Mouse (Mus musculus) ovary, postnatal 14 days (tissue): ENCODE data around the gene Rtp4.

Experiments
- DNase-seq: peaks from one replicate; pipeline ENCODE4 v3.0.0; 2022; ENCODE audit warnings: low spot score

Gene Rtp4

DNA sequence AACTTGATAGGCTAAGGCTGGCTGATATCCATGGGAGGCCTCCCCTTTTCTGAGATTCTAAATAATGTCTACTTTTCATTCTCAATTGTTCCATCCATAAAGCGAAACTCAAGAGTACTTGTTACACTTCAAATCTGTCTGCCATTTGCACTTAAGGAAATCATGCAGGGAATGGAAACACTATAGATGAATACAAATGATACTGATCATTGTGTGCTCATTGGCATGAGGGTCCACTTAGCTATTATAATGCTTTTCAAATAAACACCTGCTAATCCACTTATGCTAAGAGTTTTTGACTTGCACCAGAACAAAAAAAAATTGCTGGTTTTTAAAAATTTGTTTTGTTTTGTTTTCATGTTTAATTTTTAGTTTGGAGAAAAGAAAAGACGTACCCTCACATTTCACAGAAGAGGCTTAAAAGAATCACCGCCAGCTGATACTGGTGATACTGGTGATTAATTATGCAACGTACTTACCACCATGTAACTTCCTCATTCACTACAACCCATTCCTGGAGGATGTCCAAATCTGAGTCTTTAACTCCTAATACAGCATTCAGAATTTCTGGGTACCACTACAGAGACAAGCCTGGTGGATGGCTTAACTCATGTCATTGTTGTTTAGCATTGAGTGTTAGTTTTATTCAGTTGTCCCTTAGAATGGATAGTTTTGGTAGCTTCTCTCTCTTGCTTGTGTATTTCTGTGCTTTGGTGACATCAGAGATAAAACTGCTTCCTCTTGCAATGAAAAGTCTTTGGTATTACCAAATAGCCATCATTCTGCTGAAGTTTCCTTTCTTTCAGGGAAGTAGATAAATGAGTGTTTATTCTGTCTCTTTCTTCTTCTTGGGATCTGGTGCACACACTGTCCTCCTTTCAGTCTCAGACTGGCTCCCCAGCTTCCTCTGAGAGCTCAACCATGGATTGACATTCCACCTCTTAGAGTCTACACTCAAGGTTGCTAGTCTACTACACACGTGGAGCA lies 71.3 kb downstream of the Rtp4 start:
- no peak for DNase-seq

DNA sequence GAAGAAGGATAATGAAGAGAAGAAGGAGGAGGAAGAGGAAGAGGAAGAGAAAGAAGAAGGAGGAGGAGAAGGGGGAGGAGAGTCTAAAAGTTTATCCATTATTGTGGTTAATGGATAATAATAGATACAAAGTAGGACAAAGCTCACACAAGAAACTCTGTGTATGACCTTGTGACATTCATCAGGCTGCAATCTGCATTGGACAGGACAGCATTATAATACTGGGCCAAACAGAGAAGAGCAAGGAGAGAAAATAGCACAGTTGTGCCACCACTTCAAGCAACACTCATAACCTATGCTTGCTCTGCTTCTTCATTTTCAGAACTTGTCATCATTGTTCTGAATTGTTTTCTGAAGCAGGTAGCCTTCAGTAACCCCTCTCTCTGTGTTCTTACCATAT lies 72.4 kb downstream of the Rtp4 start:
- no peak for DNase-seq

DNA sequence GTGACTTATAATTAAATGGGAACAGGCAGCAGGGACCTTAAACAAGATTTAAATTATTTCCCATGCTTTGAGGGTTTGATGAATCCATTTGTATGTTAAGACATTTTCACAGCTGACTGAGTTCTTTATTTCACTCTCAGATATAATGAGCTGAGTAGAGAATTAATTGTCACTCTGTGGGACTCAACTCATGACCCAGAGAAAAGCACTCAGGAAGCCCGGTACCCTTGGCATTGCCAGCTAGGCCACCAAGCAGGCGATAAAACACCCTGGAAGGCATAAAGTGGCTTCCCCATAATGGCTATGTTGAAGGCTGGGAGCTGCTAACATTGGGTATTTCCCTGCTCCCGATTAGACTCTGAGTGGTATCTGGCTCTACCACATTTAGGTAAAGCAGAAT lies 76.6 kb downstream of the Rtp4 start:
- no peak for DNase-seq

DNA sequence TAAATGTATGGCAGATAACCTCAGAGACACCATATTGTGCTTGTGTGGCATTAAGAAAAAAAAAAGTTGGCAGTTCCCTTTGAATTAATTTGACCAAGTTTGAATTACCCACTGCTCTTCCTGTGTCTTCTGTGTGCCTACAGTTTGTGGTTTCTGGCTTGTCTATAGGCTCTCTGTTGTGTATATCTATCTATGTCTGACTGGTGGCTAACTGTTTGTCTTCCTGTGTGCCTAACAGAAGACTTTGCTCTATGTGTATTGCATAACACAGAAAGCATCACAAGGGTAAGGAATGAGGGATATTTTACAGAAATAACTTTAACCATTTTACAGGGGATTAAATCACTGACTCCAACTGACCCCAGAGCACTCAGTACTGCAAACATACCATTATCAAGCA lies 77.9 kb downstream of the Rtp4 start:
- no peak for DNase-seq

DNA sequence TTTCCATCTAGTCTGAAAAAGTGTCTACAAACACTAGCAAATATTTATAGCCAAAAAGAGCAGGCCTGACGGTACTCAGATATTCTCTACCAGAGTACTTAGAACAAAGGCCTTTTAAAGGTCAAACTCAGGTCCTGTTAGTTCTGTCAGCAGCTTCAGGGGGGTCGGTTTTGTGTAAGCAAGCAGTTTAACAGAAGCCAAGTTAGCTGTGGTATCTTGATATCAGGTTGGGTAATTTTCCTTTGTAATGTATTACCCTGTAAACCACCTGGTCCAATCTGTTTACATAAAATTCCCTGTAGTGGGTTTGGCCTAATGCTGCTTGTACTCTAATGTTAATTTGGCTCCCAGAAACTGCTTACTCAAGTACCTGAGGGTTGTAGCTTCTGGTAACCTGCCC lies 86.1 kb downstream of the Rtp4 start:
- DNase-seq: no peak

DNA sequence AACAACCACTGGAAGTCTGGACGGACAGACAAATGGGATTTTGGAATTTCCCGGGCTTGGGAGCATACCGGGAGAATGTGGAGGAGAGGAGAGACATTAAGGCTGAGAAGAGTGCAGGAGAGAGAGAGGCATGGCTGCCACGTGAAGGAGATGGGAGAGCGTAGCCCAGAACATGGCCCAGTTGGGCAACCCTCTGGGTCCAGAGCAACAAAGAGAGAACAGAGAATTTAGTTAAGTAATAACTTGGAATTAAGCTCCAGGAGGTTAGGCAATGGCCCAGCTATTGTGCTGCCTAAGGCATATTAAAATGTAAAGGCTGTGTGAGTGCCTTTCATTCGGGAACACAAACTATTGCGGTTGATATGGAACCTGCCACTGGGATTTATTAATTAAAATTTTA lies 86.6 kb downstream of the Rtp4 start:
- no peak for DNase-seq

DNA sequence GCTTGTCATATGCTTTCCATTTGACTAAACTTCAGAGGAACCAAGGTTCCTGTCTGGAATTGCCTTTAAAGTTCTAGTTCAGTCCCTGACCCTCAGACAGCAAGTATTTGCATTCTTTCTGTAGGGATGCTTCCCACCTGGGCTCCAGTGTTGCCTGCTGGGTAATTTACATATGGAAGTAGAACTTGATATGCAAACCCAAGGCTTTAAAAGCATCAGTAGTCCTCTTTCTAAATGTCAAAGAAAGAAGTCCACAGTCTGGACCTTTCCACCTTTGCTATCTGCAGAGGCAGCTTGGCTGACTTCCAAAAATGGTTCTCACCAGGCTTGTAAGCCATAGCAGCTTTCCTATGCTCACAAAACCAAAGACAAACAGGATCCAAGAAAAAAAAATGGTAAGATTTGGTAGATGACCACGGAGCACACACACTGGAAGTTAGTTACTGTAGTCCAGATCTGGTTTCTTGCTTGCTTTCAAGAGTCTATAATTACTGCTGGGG lies 87.9 kb downstream of the Rtp4 start:
- no peak for DNase-seq

DNA sequence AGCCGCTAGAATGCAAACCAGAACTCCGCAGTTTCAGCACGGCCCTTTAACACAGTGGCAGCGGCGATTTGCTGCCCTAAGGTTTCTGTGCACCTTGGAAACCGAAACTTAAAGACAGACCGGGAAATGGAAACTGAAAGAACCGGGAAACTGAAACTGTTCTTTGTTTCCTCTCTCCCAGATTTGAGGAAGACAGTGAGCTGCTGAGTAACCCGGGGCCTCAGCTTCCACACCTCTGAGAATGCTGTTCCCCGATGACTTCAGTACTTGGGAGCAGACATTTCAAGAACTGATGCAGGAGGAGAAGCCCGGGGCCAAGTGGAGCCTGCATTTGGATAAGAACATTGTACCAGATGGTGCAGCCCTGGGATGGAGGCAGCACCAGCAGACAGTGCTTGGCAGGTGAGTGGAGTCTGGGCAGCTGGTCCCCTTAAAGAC lies 89.7 kb downstream of the Rtp4 start:
- DNase-seq: peak; percentile 27

DNA sequence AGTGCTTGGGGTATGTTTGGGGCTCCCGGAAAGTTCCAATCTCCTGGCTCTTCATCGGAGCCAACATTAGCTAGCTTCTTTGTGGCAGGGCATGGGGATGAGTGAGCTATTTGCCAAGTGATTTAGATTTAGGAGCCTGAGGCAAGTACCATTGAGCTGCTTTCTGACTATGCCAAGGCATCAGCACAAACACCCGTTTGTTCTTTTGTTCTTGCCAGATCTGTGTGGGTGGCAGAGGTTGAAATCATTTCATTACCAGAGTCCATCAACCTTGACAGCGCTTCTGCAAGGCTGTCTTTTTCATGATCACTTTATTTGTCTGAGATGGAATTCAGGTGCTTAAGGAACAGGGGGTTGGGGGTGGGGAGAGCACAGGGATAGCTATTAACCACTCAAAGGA lies 104.1 kb downstream of the Rtp4 start:
- no peak for DNase-seq

DNA sequence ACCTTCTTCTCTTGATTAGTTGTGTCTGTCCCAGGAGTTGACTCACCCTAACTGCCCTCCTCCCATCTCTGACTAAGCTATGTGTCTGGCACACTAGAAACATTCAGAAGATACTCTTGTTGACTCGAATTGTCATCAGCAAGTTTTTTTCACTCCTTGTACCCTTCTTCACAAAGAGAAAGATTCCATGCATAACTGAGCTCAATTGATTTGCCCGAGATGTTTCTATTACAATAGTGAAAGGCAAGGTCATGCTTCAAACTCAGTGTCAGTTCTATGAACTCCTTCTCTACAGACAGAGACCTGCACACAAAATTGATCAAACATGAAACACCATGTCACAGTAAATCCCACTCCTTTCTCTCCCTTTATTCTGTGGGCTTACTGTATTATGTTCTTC lies 111.4 kb downstream of the Rtp4 start:
- no peak for DNase-seq

DNA sequence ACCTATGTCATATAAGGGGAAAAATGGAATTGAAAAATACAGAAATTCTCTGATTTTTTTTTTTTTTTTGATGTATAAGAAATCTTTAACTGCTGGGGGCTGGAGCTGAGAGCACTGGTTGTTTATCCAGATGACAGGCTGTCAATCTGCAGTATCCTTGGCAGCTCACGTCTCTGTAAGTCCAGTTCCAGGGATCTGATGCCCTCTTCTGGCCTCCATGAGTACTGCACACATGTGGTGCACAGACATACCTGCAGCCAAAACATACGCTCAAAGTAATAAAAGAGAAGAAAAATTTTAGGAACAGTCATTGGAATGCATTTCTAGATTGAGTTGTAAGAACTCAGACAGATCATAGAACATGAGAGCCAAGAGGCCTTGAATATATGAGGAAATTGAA lies 112.6 kb downstream of the Rtp4 start:
- no peak for DNase-seq

DNA sequence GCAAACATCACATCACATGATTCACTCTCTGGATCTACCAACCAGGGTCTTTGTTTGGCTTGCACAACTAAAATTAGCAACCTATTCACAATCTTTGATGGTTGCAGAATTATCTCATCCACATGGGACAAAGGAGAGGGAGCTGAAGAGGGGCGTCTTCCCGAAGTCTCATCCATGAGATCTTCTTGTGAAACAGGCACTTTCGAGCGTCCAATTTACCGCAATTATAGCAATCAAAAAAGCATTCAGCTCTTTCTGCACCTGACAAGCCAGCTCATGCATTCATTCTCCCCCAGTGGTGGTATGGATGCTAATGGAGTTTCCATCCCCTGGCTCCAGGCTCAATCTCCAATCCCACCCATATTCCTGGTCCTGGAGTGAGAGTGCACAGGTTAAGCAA lies 132.9 kb downstream of the Rtp4 start:
- no peak for DNase-seq

DNA sequence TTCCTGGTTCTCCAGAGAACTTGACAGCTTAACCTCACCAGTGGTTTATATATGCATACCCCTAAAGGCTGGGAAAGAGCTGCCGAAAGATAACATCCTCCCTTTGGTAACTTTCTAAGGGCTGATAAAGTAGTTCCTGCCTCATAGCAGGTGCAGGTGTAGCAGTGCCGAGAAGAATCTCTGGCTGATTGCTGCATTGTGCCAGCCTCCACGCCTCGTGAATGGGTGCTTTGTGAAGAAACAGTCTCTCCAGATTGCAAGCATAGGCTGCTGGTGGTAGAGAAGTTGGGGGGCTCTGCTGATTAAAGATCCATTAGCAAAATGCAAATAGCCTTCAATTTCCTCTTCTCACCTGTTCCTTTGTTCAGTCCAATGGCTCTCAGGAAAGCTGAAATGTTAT lies 133.4 kb downstream of the Rtp4 start:
- no peak for DNase-seq

DNA sequence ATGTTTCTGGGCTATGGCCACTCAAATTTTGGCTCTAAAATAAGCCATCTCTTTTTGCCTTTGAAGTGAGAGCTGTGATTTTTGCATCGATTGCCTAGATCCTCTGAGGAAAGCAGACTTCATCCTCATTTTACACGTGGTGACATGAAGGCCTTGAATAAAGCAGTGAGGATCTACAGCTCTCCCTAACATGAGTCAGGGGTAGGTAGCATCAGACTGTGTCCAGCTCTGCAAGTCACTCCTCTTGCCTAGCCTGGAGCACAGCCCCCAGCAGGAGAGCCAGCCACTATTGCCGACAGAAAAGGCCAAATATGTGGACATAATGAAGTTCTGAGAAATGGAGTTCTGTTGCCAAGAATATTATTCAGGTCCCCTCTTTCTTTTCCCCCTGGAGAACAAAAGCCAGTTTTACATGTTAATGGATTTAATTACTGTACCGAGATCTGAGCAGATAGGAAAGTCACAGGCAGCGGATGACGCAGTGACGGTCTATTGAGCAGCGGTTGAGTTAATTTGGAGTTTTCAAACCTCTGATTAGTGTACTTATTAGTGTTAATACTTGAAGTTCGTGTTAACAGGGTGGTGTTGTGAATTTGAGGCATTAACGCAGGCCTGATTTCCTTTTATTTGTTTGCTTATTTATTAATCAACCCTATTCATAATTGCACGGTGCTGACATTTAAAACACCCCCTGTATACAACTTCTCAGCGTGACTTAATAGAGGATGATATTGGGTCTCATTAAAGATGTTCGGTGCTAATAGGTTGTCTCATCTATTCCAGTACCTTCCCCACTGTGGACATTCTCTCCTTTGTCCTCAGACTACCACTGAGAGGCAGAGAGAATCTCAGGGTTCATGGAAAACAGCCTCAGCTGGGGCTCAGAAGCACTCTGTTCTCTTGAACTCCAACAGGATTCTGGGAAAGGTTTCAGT lies 139.8 kb downstream of the Rtp4 start:
- DNase-seq: no peak
